Mouse (Mus musculus) bone marrow macrophage, adult 2 months (primary cell): ENCODE measurements around the gene Tmem179b.

Experiments used
- CTCF ChIP-seq: IDR thresholded peaks from 2 replicates; pipeline ENCODE4 v1.5.1; 2012; ENCODE audit warnings: low read depth, mild to moderate bottlenecking, low read length, moderate library complexity
- POLR2A ChIP-seq: IDR thresholded peaks from 2 replicates; pipeline ENCODE4 v1.6.1; 2012; ENCODE audit warnings: mild to moderate bottlenecking, low read depth, low read length, borderline replicate concordance

- no peak for TF ChIP-seq CTCF
- no peak for TF ChIP-seq POLR2A
Observed at GRCm38 (mm10) chr19:8821146-8821545, 46.9 kb upstream of the Tmem179b start.
